Mouse (Mus musculus) ES-E14 (cell line): ENCODE measurements at regions not wholly inside any gene's neighbourhood (a gene's known extent, or its start where the extent isn't known, plus 50 kb on each side); places are given as distances from the start of the nearest gene placed in this dataset.

Experiments used
- CHD2 ChIP-seq: IDR thresholded peaks from 2 replicates; pipeline ENCODE4 v1.6.1; 2014; ENCODE audit warnings: mild to moderate bottlenecking, low read depth, low read length, inconsistent platforms
- MAFK ChIP-seq: IDR thresholded peaks from 2 replicates; pipeline ENCODE4 v1.6.1; 2014; ENCODE audit warnings: mild to moderate bottlenecking, low read depth, low read length, inconsistent platforms; ENCODE audit not compliant: insufficient read depth
- ZC3H11A ChIP-seq: IDR thresholded peaks from 2 replicates; pipeline ENCODE4 v1.6.1; 2012; ENCODE audit warnings: low read depth, mild to moderate bottlenecking, inconsistent platforms, low read length, borderline replicate concordance

- no peak for TF ChIP-seq MAFK
- TF ChIP-seq ZC3H11A = no peak
- TF ChIP-seq CHD2 = no peak
These were observed 60.6 kb upstream of the Irf2bp2 start for GRCm38 (mm10) chr8:126654353-126654752.
